8 mouse cellular contexts compared by ENCODE assay signal in genomic region chr5:24427981-24428402, GRCm38 (mm10). TPM values are rescaled to one million over a fixed set of nuclear protein-coding genes. Genes with fewer than 3 reads are reported as not detected.
A peak's percentile ranks its signal among the peaks of the same experiment; 100 is the strongest.
DNase-seq lines count a peak whose midpoint lies in the region; ATAC-seq and TF ChIP-seq lines count a peak whose summit lies in the region.

No protein-coding gene starts in this region.

- intact Hi-C loops in heart, adult 2 months (cut with DNase I): loop anchor here (2.0 kb wide), 1 partner anchor 17 kb away; the partner anchor contains the start of gene Fastk

- DNase-seq in cerebellum, postnatal 10 days: peak; percentile 53 to 55
- no peak for DNase-seq in cerebellum, adult 18-20 months
- peak; percentile 55 for DNase-seq in hindbrain, embryonic 10.5 days (ENCODE audit: low spot score)
- peak; percentile 22 for DNase-seq in midbrain, embryonic 14.5 days
- DNase-seq in frontal cortex, adult 2 months (ENCODE audit: extremely low spot score in 1 of 2, low spot score in 1 of 2): no peak
- no peak for DNase-seq in thymus, postnatal 14 days
- no peak for DNase-seq in heart, adult 2 months

- peaks cover 58% of the 10 kb centered on the region for H3K4me1 ChIP-seq in hindbrain, embryonic 10.5 days (replicated peaks)
- H3K4me1 ChIP-seq in limb, embryonic 12.5 days (replicated peaks): peaks cover 45% of the 10 kb centered on the region
- H3K4me1 ChIP-seq in midbrain, embryonic 14.5 days (ENCODE audit: control insufficient read depth, insufficient read depth, low read length): peaks cover 31% of the 10 kb centered on the region
- H3K4me1 ChIP-seq in heart, adult 2 months (ENCODE audit: control insufficient read depth, insufficient read depth, low read length): peaks cover 8% of the 10 kb centered on the region

- ATAC-seq in limb, embryonic 12.5 days (ENCODE audit: insufficient number of reproducible peaks, insufficient read depth, low FRiP score, low TSS enrichment, low read depth): no peak
- no peak for ATAC-seq in midbrain, embryonic 14.5 days (ENCODE audit: low FRiP score, low TSS enrichment)

- H3K27me3 ChIP-seq in hindbrain, embryonic 10.5 days (ENCODE audit: insufficient read depth, poor library complexity, severe bottlenecking): peaks cover 23% of the 10 kb centered on the region
- no peaks in the 10 kb centered on the region for H3K27me3 ChIP-seq in limb, embryonic 12.5 days
- no peaks in the 10 kb centered on the region for H3K27me3 ChIP-seq in midbrain, embryonic 14.5 days (ENCODE audit: control insufficient read depth, insufficient read depth, low read length)
- H3K27me3 ChIP-seq in heart, adult 2 months (ENCODE audit: control insufficient read depth, insufficient read depth, low read length): no peaks in the 10 kb centered on the region

- TF ChIP-seq EP300 in heart, adult 2 months (IDR thresholded peaks at IDR 0.05; ENCODE audit: insufficient read depth, low read depth, low read length): no peak

- peak overlapping the region; percentile 81 for H3K4me2 ChIP-seq in limb, embryonic 12.5 days
- H3K4me2 ChIP-seq in midbrain, embryonic 14.5 days (ENCODE audit: low read length): peak overlapping the region; percentile 96

- H3K79me2 ChIP-seq in heart, adult 2 months (replicated peaks; ENCODE audit: control insufficient read depth, insufficient read depth, low read length): peaks cover 3% of the 10 kb centered on the region; the same call in 1 of the 2 replicates

- peak overlapping the region; percentile 44 for H3K9ac ChIP-seq in limb, embryonic 12.5 days (replicated peaks)
- no peak overlapping the region for H3K9ac ChIP-seq in midbrain, embryonic 14.5 days (replicated peaks; ENCODE audit: low read length)
- no peak overlapping the region for H3K9ac ChIP-seq in heart, adult 2 months (ENCODE audit: low read depth, low read length)

- no peaks in the 10 kb centered on the region for H3K9me3 ChIP-seq in hindbrain, embryonic 10.5 days
- H3K9me3 ChIP-seq in limb, embryonic 12.5 days: no peaks in the 10 kb centered on the region
- H3K9me3 ChIP-seq in midbrain, embryonic 14.5 days (ENCODE audit: control insufficient read depth, low read length): no peaks in the 10 kb centered on the region

- peak overlapping the region; percentile 66; the same call in 1 of the 2 replicates for H3K27ac ChIP-seq in hindbrain, embryonic 10.5 days
- peak overlapping the region; percentile 60; the same call in 1 of the 2 replicates for H3K27ac ChIP-seq in limb, embryonic 12.5 days
- H3K27ac ChIP-seq in midbrain, embryonic 14.5 days (replicated peaks; ENCODE audit: low read depth, low read length): no peak overlapping the region
- no peak overlapping the region for H3K27ac ChIP-seq in heart, adult 2 months

- peak overlapping the region; percentile 79 for H3K4me3 ChIP-seq in hindbrain, embryonic 10.5 days
- peak overlapping the region; percentile 59 for H3K4me3 ChIP-seq in limb, embryonic 12.5 days (replicated peaks)
- H3K4me3 ChIP-seq in midbrain, embryonic 14.5 days (replicated peaks; ENCODE audit: low read depth, low read length): no peak overlapping the region
- no peak overlapping the region for H3K4me3 ChIP-seq in heart, adult 2 months

- no peak for TF ChIP-seq CTCF in heart, adult 2 months (IDR thresholded peaks at IDR 0.05)

- peaks cover 39% of the 10 kb centered on the region for H3K36me3 ChIP-seq in hindbrain, embryonic 10.5 days
- H3K36me3 ChIP-seq in limb, embryonic 12.5 days: peaks cover 38% of the 10 kb centered on the region
- peaks cover 31% of the 10 kb centered on the region for H3K36me3 ChIP-seq in midbrain, embryonic 14.5 days (ENCODE audit: control insufficient read depth, insufficient read depth, low read length)
- H3K36me3 ChIP-seq in heart, adult 2 months (ENCODE audit: control insufficient read depth, insufficient read depth, low read length): peaks cover 5% of the 10 kb centered on the region

- TF ChIP-seq POLR2A in heart, adult 2 months (IDR thresholded peaks at IDR 0.05; ENCODE audit: insufficient read depth, low read depth, low read length): no peak

- WGBS in hindbrain, embryonic 10.5 days: 1% methylated on average over 15 of the region's 15 CpGs
- WGBS in limb, embryonic 12.5 days: 2% methylated on average over 15 of the region's 15 CpGs
- WGBS in midbrain, embryonic 14.5 days: 7% methylated on average over 15 of the region's 15 CpGs
- WGBS in heart, adult 2 months: 61% methylated on average over 15 of the region's 15 CpGs

RNA-seq across cellular contexts. Expression of gene Slc4a2, which starts 4.4 kb away (rescaled TPM):
- 33.5 and 39.7 TPM in 2 replicates for polyA plus RNA-seq in hindbrain, embryonic 10.5 days (2016; fragmentation: Nextera tagmentation; extraction: Ambion mirVana)
- polyA plus RNA-seq in limb, embryonic 12.5 days (2016; fragmentation: Nextera tagmentation; extraction: Ambion mirVana): 47.1 and 50.2 TPM in 2 replicates
- polyA plus RNA-seq in midbrain, embryonic 14.5 days (2014; fragmentation: Nextera tagmentation; extraction: Ambion mirVana): 14.8 TPM in 2 replicates
- 32.2 and 32.3 TPM in 2 replicates for polyA plus RNA-seq in frontal cortex, adult 2 months (2012; rRNA removed)
- 10 to 100 TPM; 22.4 to 25.9 TPM for total RNA-seq in heart, adult 2 months (2021)
- 37.9 and 41.2 TPM in 2 replicates for polyA plus RNA-seq in heart, adult 2 months (2012; rRNA removed)

RNA-seq across cellular contexts. Expression of gene Cdk5, which starts 4.7 kb away (rescaled TPM):
- polyA plus RNA-seq in hindbrain, embryonic 10.5 days (2016; fragmentation: Nextera tagmentation; extraction: Ambion mirVana): 46.4 and 61.4 TPM in 2 replicates
- 53.8 and 54.5 TPM in 2 replicates for polyA plus RNA-seq in limb, embryonic 12.5 days (2016; fragmentation: Nextera tagmentation; extraction: Ambion mirVana)
- 110 and 136 TPM in 2 replicates for polyA plus RNA-seq in midbrain, embryonic 14.5 days (2014; fragmentation: Nextera tagmentation; extraction: Ambion mirVana)
- polyA plus RNA-seq in frontal cortex, adult 2 months (2012; rRNA removed): 214 and 226 TPM in 2 replicates
- 10 to 100 TPM; 19.9 to 21.7 TPM for total RNA-seq in heart, adult 2 months (2021)
- polyA plus RNA-seq in heart, adult 2 months (2012; rRNA removed): 42.7 and 51.8 TPM in 2 replicates

RNA-seq across cellular contexts. Expression of gene Asic3, which starts 14.8 kb away (rescaled TPM):
- polyA plus RNA-seq in hindbrain, embryonic 10.5 days (2016; fragmentation: Nextera tagmentation; extraction: Ambion mirVana): 0.20 and 0.54 TPM in 2 replicates
- 1.2 and 1.7 TPM in 2 replicates for polyA plus RNA-seq in limb, embryonic 12.5 days (2016; fragmentation: Nextera tagmentation; extraction: Ambion mirVana)
- not detected in 2 replicates for polyA plus RNA-seq in midbrain, embryonic 14.5 days (2014; fragmentation: Nextera tagmentation; extraction: Ambion mirVana)
- 0.86 and 0.92 TPM in 2 replicates for polyA plus RNA-seq in frontal cortex, adult 2 months (2012; rRNA removed)
- total RNA-seq in heart, adult 2 months (2021): under 1 TPM in 1 of 2 experiments, not detected in 1; 0.14 TPM
- 0.32 and 0.59 TPM in 2 replicates for polyA plus RNA-seq in heart, adult 2 months (2012; rRNA removed)

RNA-seq across cellular contexts. Expression of gene Fastk, which starts 17.1 kb away (rescaled TPM):
- 114 and 127 TPM in 2 replicates for polyA plus RNA-seq in hindbrain, embryonic 10.5 days (2016; fragmentation: Nextera tagmentation; extraction: Ambion mirVana)
- 105 TPM in 2 replicates for polyA plus RNA-seq in limb, embryonic 12.5 days (2016; fragmentation: Nextera tagmentation; extraction: Ambion mirVana)
- polyA plus RNA-seq in midbrain, embryonic 14.5 days (2014; fragmentation: Nextera tagmentation; extraction: Ambion mirVana): 91.8 and 105 TPM in 2 replicates
- 223 and 235 TPM in 2 replicates for polyA plus RNA-seq in frontal cortex, adult 2 months (2012; rRNA removed)
- 100 to 1,000 TPM; 287 to 328 TPM for total RNA-seq in heart, adult 2 months (2021)
- 609 and 613 TPM in 2 replicates for polyA plus RNA-seq in heart, adult 2 months (2012; rRNA removed)

RNA-seq across cellular contexts. Expression of gene Tmub1, which starts 19.7 kb away (rescaled TPM):
- 32.7 and 38.4 TPM in 2 replicates for polyA plus RNA-seq in hindbrain, embryonic 10.5 days (2016; fragmentation: Nextera tagmentation; extraction: Ambion mirVana)
- polyA plus RNA-seq in limb, embryonic 12.5 days (2016; fragmentation: Nextera tagmentation; extraction: Ambion mirVana): 21.0 and 21.8 TPM in 2 replicates
- 51.0 and 64.1 TPM in 2 replicates for polyA plus RNA-seq in midbrain, embryonic 14.5 days (2014; fragmentation: Nextera tagmentation; extraction: Ambion mirVana)
- polyA plus RNA-seq in frontal cortex, adult 2 months (2012; rRNA removed): 42.7 and 43.7 TPM in 2 replicates
- 10 to 100 TPM; 10.4 to 13.9 TPM for total RNA-seq in heart, adult 2 months (2021)
- 28.5 and 34.0 TPM in 2 replicates for polyA plus RNA-seq in heart, adult 2 months (2012; rRNA removed)

Comparison
In these comparisons a context has a peak if more than half of its experiments do, and no peak if none do; other contexts are left out.
1. DNase-seq: peak in cerebellum, postnatal 10 days (2 of 2), hindbrain, embryonic 10.5 days (single experiment) and midbrain, embryonic 14.5 days (single experiment); none in cerebellum, adult 18-20 months (0 of 2), frontal cortex, adult 2 months (0 of 2), thymus, postnatal 14 days (single experiment) and heart, adult 2 months (0 of 2).
2. H3K27ac ChIP-seq: peak in hindbrain, embryonic 10.5 days (single experiment) and limb, embryonic 12.5 days (single experiment); none in midbrain, embryonic 14.5 days (single experiment) and heart, adult 2 months (single experiment).
3. H3K4me3 ChIP-seq: peak in hindbrain, embryonic 10.5 days (single experiment) and limb, embryonic 12.5 days (single experiment); none in midbrain, embryonic 14.5 days (single experiment) and heart, adult 2 months (single experiment).